ENCODE assay signal across 14 mouse cellular contexts in genomic region chr19:6499860-6500635, GRCm38 (mm10). TPM values are rescaled to one million over a fixed set of nuclear protein-coding genes. Genes with fewer than 3 reads are reported as not detected.
DNase-seq lines count a peak whose midpoint lies in the region; ATAC-seq and TF ChIP-seq lines count a peak whose summit lies in the region.
"Had no signal": no experiment of that assay in that cellular context is flagged by ENCODE, and none has a peak within 500 bp of the region (broad histone marks: within the 10 kb centered on the region; RNA-seq: fewer than 3 reads in every experiment).

No protein-coding gene starts in this region.

- TF ChIP-seq EP300 in lung, postnatal 0 days (IDR thresholded peaks at IDR 0.05) = no peak

- H3K36me3 ChIP-seq in forebrain, embryonic 10.5 days (replicated peaks) = peaks cover 7% of the 10 kb centered on the region
- peaks cover 6% of the 10 kb centered on the region for H3K36me3 ChIP-seq in hindbrain, embryonic 14.5 days (replicated peaks; ENCODE audit: control insufficient read depth, insufficient read depth)
- peaks cover 4% of the 10 kb centered on the region for H3K36me3 ChIP-seq in neural tube, embryonic 12.5 days
- no peaks in the 10 kb centered on the region for H3K36me3 ChIP-seq in lung, postnatal 0 days (ENCODE audit: insufficient read depth, low read length)
- H3K36me3 ChIP-seq: heart, embryonic 15.5 days; limb, embryonic 15.5 days; lung, embryonic 15.5 days had no signal

- peaks cover 29% of the 10 kb centered on the region for H3K4me1 ChIP-seq in cerebellum, adult 2 months (ENCODE audit: control insufficient read depth, insufficient read depth, low read length)
- peaks cover 95% of the 10 kb centered on the region for H3K4me1 ChIP-seq in forebrain, embryonic 10.5 days
- peaks cover 66% of the 10 kb centered on the region for H3K4me1 ChIP-seq in hindbrain, embryonic 14.5 days (replicated peaks; ENCODE audit: control insufficient read depth, insufficient read depth, low read length)
- peaks cover 85% of the 10 kb centered on the region for H3K4me1 ChIP-seq in neural tube, embryonic 12.5 days
- H3K4me1 ChIP-seq in lung, postnatal 0 days (ENCODE audit: insufficient read depth, low read depth, low read length) = peaks cover 14% of the 10 kb centered on the region; the same call in 1 of the 2 replicates

- no peak for TF ChIP-seq CTCF in cerebellum, adult 2 months (IDR thresholded peaks at IDR 0.05; ENCODE audit: borderline replicate concordance, insufficient read depth, low read depth, low read length)
- no peak for TF ChIP-seq CTCF in lung, postnatal 0 days (IDR thresholded peaks at IDR 0.05)

- TF ChIP-seq POLR2A in cerebellum, adult 2 months (IDR thresholded peaks at IDR 0.05; ENCODE audit: borderline replicate concordance, insufficient read depth, low read length) = no peak

- H3K27ac ChIP-seq in cerebellum, adult 2 months (ENCODE audit: insufficient read depth, low read length) = peak overlapping the region; percentile 98
- no peak overlapping the region for H3K27ac ChIP-seq in forebrain, embryonic 10.5 days
- peak overlapping the region; percentile 96 for H3K27ac ChIP-seq in hindbrain, embryonic 14.5 days
- H3K27ac ChIP-seq in neural tube, embryonic 12.5 days = no peak overlapping the region; the same call in 1 of the 2 replicates
- no peak overlapping the region for H3K27ac ChIP-seq in lung, postnatal 0 days (ENCODE audit: low read length)
- H3K27ac ChIP-seq: heart, embryonic 15.5 days; limb, embryonic 15.5 days; lung, embryonic 15.5 days had no signal

- H3K9ac ChIP-seq in hindbrain, embryonic 14.5 days = peak overlapping the region; percentile 94
- peak overlapping the region; percentile 97 for H3K9ac ChIP-seq in neural tube, embryonic 12.5 days
- no peak overlapping the region for H3K9ac ChIP-seq in lung, postnatal 0 days (replicated peaks; ENCODE audit: low read depth)
- H3K9ac ChIP-seq: heart, embryonic 15.5 days; limb, embryonic 15.5 days; lung, embryonic 15.5 days had no signal

- peak overlapping the region; percentile 94 for H3K4me2 ChIP-seq in hindbrain, embryonic 14.5 days (replicated peaks)
- H3K4me2 ChIP-seq in neural tube, embryonic 12.5 days (replicated peaks) = peak overlapping the region; percentile 87
- H3K4me2 ChIP-seq in lung, postnatal 0 days (replicated peaks; ENCODE audit: low read depth, low read length) = no peak overlapping the region
- H3K4me2 ChIP-seq: heart, embryonic 15.5 days; limb, embryonic 15.5 days; lung, embryonic 15.5 days had no signal

- no peak for ATAC-seq in hindbrain, embryonic 14.5 days (ENCODE audit: low FRiP score)
- ATAC-seq in neural tube, embryonic 12.5 days (ENCODE audit: low FRiP score, low read depth) = no peak
- ATAC-seq in lung, postnatal 0 days = no peak

- H3K4me3 ChIP-seq in cerebellum, adult 2 months (replicated peaks; ENCODE audit: insufficient read depth, low read depth, low read length) = peak overlapping the region; percentile 98
- H3K4me3 ChIP-seq in forebrain, embryonic 10.5 days = peak overlapping the region; percentile 84
- peak overlapping the region; percentile 77 for H3K4me3 ChIP-seq in hindbrain, embryonic 14.5 days (replicated peaks; ENCODE audit: low read length)
- H3K4me3 ChIP-seq in neural tube, embryonic 12.5 days = peak overlapping the region; percentile 90
- no peak overlapping the region for H3K4me3 ChIP-seq in lung, postnatal 0 days (ENCODE audit: low read depth, low read length)
- H3K4me3 ChIP-seq: heart, embryonic 15.5 days; limb, embryonic 15.5 days; lung, embryonic 15.5 days had no signal

- no peaks in the 10 kb centered on the region for H3K9me3 ChIP-seq in forebrain, embryonic 10.5 days
- no peaks in the 10 kb centered on the region for H3K9me3 ChIP-seq in hindbrain, embryonic 14.5 days (ENCODE audit: control insufficient read depth, low read length)
- H3K9me3 ChIP-seq in neural tube, embryonic 12.5 days = no peaks in the 10 kb centered on the region
- no peaks in the 10 kb centered on the region for H3K9me3 ChIP-seq in lung, postnatal 0 days (ENCODE audit: low read length)
- H3K9me3 ChIP-seq: heart, embryonic 15.5 days; limb, embryonic 15.5 days; lung, embryonic 15.5 days had no signal

- peak; percentile 69 to 72 for DNase-seq in cerebellum, adult 2 months
- no peak for DNase-seq in cerebellum, adult 11 months
- DNase-seq in forebrain, embryonic 10.5 days (ENCODE audit: extremely low spot score, low spot score) = no peak
- DNase-seq in hindbrain, embryonic 14.5 days (ENCODE audit: low spot score) = no peak
- DNase-seq in lung, postnatal 0 days (ENCODE audit: low spot score) = no peak
- no peak for DNase-seq in ovary, postnatal 36 days (ENCODE audit: low spot score)
- no peak for DNase-seq in thymus, postnatal 14 days
- DNase-seq: adrenal gland, postnatal 14 days; gastrocnemius, postnatal 25 days had no signal

- 5% methylated on average over 6 of the region's 6 CpGs for WGBS in cerebellum, adult 2 months
- 64% methylated on average over 6 of the region's 6 CpGs for WGBS in forebrain, embryonic 10.5 days
- 44% methylated on average over 6 of the region's 6 CpGs for WGBS in hindbrain, embryonic 14.5 days
- 49% methylated on average over 6 of the region's 6 CpGs for WGBS in neural tube, embryonic 12.5 days
- 47% methylated on average over 6 of the region's 6 CpGs for WGBS in lung, postnatal 0 days

- no peaks in the 10 kb centered on the region for H3K27me3 ChIP-seq in cerebellum, adult 2 months (ENCODE audit: control insufficient read depth, insufficient read depth, low read length)
- peaks cover 100% of the 10 kb centered on the region for H3K27me3 ChIP-seq in forebrain, embryonic 10.5 days (ENCODE audit: poor library complexity, severe bottlenecking)
- H3K27me3 ChIP-seq in hindbrain, embryonic 14.5 days (ENCODE audit: control insufficient read depth, insufficient read depth, low read length) = no peaks in the 10 kb centered on the region
- H3K27me3 ChIP-seq in neural tube, embryonic 12.5 days (replicated peaks) = peaks cover 33% of the 10 kb centered on the region
- peaks cover 66% of the 10 kb centered on the region for H3K27me3 ChIP-seq in lung, postnatal 0 days (replicated peaks; ENCODE audit: insufficient read depth, low read length)

RNA-seq across cellular contexts. Expression of gene Slc22a12, which starts 42.8 kb away (rescaled TPM):
- polyA plus RNA-seq in cerebellum, adult 2 months (2012; rRNA removed) = 0.15 and 0.24 TPM in 2 replicates
- not detected in 2 replicates for polyA plus RNA-seq in forebrain, embryonic 10.5 days (2016; fragmentation: Nextera tagmentation; extraction: Ambion mirVana)
- polyA plus RNA-seq in hindbrain, embryonic 14.5 days (2014; fragmentation: Nextera tagmentation; extraction: Ambion mirVana) = not detected in 2 replicates
- not detected in 2 replicates for polyA plus RNA-seq in neural tube, embryonic 12.5 days (2016; fragmentation: Nextera tagmentation; extraction: Ambion mirVana)
- 0.20 TPM in 1 of 2 replicates, not detected in the other for polyA plus RNA-seq in lung, postnatal 0 days (2015; fragmentation: Nextera tagmentation; extraction: Ambion mirVana)
- polyA plus RNA-seq: heart, embryonic 15.5 days; limb, embryonic 15.5 days; thymus, postnatal 0 days had no signal

Comparison
In these comparisons a context has a peak if more than half of its experiments do, and no peak if none do; other contexts are left out.
1. DNase-seq: peak in cerebellum, adult 2 months (2 of 2); none in cerebellum, adult 11 months (single experiment), forebrain, embryonic 10.5 days (single experiment), hindbrain, embryonic 14.5 days (single experiment), lung, postnatal 0 days (single experiment), ovary, postnatal 36 days (single experiment) and thymus, postnatal 14 days (single experiment).
2. H3K27ac ChIP-seq: peak in cerebellum, adult 2 months (single experiment) and hindbrain, embryonic 14.5 days (single experiment); none in forebrain, embryonic 10.5 days (single experiment), neural tube, embryonic 12.5 days (single experiment) and lung, postnatal 0 days (single experiment).